Mouse (Mus musculus): ENCODE measurements at regions not wholly inside any gene's neighbourhood (a gene's known extent, or its start where the extent isn't known, plus 50 kb on each side); places are given as distances from the start of the nearest gene placed in this dataset.

DNA sequence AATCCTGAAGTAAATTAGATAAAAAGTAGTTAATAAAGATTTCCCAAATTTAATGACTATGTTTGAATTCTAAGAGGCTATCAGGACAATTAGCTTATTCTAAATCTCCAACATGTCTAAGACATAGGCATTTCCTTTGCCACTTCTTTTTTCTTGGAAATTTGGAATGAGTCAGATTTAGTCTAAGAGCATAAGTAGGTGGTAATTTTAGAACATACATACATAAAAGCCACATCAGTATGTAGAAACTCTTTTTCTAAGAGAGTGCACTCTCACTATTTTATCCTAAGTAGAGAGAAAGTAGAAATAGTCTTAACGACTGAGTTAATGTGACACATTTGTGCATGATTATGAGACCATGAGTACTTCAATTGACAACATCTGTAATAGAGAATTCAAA, 802.4 kb upstream of the Ncam2 start:
- POLR2A ChIA-PET, result no interaction called here
- CTCF ChIA-PET, result interaction anchor here in 1 of 4 experiments (0.7 kb wide), 1 partner anchor 581 kb away, joined by 3 read pairs; no protein-coding TSS in a partner anchor

DNA sequence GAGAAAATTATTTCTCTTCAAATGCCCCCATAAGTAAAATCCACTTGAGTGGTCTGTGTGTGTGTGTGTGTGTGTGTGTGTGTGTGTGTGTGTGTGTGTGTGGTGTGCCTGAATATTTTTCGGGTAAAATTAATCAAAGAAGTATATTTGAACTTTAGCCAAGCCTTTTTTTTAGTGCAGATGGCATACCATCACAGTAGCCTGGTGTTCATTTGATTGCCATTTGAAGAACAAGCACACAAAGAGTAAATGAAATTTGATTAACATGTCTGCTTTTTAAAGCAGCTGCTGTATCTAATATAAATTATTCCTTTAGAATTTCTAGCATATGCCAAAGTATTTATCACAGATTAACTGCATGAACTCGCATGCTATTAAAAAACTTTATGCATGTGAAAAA, 796.1 kb upstream of the Ncam2 start:
- POLR2A ChIA-PET, result no interaction called here
- CTCF ChIA-PET, result no interaction called here

DNA sequence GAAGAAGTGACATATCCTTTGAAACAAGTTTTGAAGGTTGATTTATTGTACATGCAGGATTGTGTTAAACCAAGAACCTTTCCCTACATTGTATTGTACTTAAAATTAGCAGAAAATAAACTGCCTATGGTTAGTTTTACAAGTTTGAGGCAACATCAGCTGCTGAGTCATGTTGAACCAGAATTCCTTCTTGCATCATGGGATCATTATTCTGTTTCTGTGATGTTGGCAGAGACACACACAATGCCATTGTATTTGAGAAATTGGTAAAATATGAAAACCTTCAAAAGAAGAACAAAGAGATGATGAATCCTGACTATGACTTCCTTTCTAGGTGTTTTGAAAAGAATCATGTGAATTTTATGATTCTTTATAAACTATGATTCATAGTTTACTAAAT, 791.9 kb upstream of the Ncam2 start:
- POLR2A ChIA-PET, result no interaction called here
- CTCF ChIA-PET, result no interaction called here
